Mouse (Mus musculus) liver, embryonic 14.5 days (tissue): Measurements from ENCODE around the gene 4931428F04Rik. TPM values are rescaled to one million over a fixed set of nuclear protein-coding genes. Genes with fewer than 3 reads are reported as not detected.

Source experiments
- ATAC-seq: fragments of 200-750 bp; cut with Nextera tagmentation; 2 replicates; pipeline ENCODE4 v1.8.0; 2017; ENCODE audit warnings: moderate number of reproducible peaks, mild to moderate bottlenecking, moderate library complexity; ENCODE audit not compliant: insufficient read depth
- DNase-seq, 3 experiments: peaks; one replicate each; pipeline ENCODE4 v3.0.0-alpha.2; 2012 to 2013; ENCODE audit warnings: low read depth in 3 of 3, low spot score in 3 of 3
- H3K27ac ChIP-seq: fragments of 300-500 bp; sonication (generic); 2 replicates; pipeline ENCODE4 v1.5.1; 2014; ENCODE audit warnings: moderate library complexity, mild to moderate bottlenecking, control low read depth, inconsistent platforms
- H3K27me3 ChIP-seq: fragments of 300-500 bp; sonication (generic); 2 replicates; pipeline ENCODE4 v1.6.1; 2014; ENCODE audit warnings: mild to moderate bottlenecking, low read length, moderate library complexity; ENCODE audit not compliant: control insufficient read depth, insufficient read depth
- H3K36me3 ChIP-seq: fragments of 300-500 bp; sonication (generic); replicated peaks from 2 replicates; pipeline ENCODE4 v1.6.1; 2014; ENCODE audit warnings: low read depth; ENCODE audit not compliant: control insufficient read depth, insufficient read depth
- H3K4me1 ChIP-seq, 2 experiments: fragments of 200-500 bp in 1 of 2; fragments of 300-500 bp in 1 of 2; sonication (generic) in 1 of 2; replicated peaks; 2 replicates each; pipeline ENCODE4 v1.6.1; 2012 to 2014; ENCODE audit warnings: antibody characterized with exemption in 1 of 2, inconsistent platforms in 1 of 2, low read length in 1 of 2; ENCODE audit not compliant: control insufficient read depth in 2 of 2, insufficient read depth in 2 of 2
- H3K4me2 ChIP-seq: fragments of 300-500 bp; sonication (generic); 2 replicates; pipeline ENCODE4 v1.6.1; 2014; ENCODE audit warnings: low read depth, mild to moderate bottlenecking, control low read depth, moderate library complexity
- H3K4me3 ChIP-seq, 2 experiments: fragments of 200-500 bp in 1 of 2; fragments of 300-500 bp in 1 of 2; sonication (generic) in 1 of 2; 2 replicates each; pipeline ENCODE4 v1.5.1; 2012 to 2014; ENCODE audit warnings: low read depth in 2 of 2, low read length in 2 of 2, mild to moderate bottlenecking in 2 of 2, control low read depth in 1 of 2, inconsistent platforms in 1 of 2, moderate library complexity in 1 of 2; ENCODE audit not compliant: insufficient read depth in 1 of 2
- H3K9ac ChIP-seq: fragments of 300-500 bp; sonication (generic); replicated peaks from 2 replicates; pipeline ENCODE4 v1.6.1; 2014; ENCODE audit warnings: mild to moderate bottlenecking, control low read depth, moderate library complexity
- H3K9me3 ChIP-seq: fragments of 300-500 bp; sonication (generic); 2 replicates; pipeline ENCODE4 v1.6.1; 2016; ENCODE audit warnings: low read length, mixed read lengths; ENCODE audit not compliant: control insufficient read depth
- CTCF ChIP-seq: IDR thresholded peaks from 2 replicates; pipeline ENCODE4 v1.5.1; 2016; ENCODE audit warnings: antibody characterized with exemption, low read depth, control low read depth
- EP300 ChIP-seq: IDR thresholded peaks from 2 replicates; pipeline ENCODE4 v1.6.1; 2016; ENCODE audit warnings: antibody characterized with exemption, low read depth
- WGBS: fragments of 180-500 bp; shearing (Covaris S2); extraction: QIAGEN DNeasy Blood & Tissue Kit; methylation state at CpG from one replicate; pipeline ENCODE4 v1.1.7; 2014; ENCODE audit not compliant: insufficient replicate concordance; 5-methylcytosine and 5-hydroxymethylcytosine counted together
- polyA plus RNA-seq, 2 experiments: library from polyadenylated mRNA; depleted of rRNA in 1 of 2; stranded (reverse) in 1 of 2; unstranded in 1 of 2; fragments of >200 nt; fragmentation: Nextera tagmentation in 1 of 2; extraction: Ambion mirVana in 1 of 2; gene quantifications; 2 replicates each; pipeline versions ENCODE4 v1.2.1 to v1.2.3; 2012 to 2014

Gene 4931428F04Rik
- polyA plus RNA-seq, 2 experiments, result 0.62 to 1.3 TPM

DNA sequence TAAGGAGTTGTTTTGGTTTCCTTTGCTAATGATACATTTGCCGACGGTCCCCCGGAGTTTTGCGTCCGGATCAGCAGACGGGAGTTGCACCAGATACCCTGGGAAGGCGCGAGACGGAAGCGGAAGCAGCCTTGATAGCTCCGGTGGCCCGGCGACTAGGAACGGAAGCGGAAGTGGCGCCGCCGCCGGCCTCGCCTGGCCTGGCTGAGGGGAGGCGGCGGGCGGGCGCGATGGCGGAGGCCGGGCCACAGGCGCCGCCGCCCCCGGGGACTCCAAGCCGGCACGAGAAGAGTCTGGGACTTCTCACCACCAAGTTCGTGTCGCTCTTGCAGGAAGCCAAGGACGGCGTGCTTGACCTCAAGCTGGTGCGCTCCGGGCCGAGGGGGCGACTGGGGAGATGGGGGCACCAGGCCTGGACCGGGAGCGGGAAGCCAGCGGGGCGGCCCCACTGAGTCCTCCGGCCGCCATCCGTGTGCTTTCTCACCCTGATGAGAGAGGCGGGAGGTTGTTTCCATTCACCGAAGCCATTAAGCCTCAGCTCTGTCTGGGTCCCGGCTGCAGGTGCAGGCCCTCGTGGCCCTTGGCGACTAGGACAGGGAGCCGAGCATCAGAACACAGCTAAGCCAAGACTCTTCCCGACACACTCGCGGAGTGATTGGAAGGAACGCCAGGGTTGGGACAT is 8.0 kb upstream of the 4931428F04Rik start, which contains the start of gene E2f4:
Gene E2f4 (plus strand): TSS at position 153 of the 682 bp plus-strand sequence.
- DNase-seq (peak; percentile 84 to 86 (median 86)), ATAC-seq (peak; percentile 72)
- Histone ChIP-seq H3K36me3 (peaks cover 40% of the 10 kb centered on the region), H3K4me3 (peak within 1 kb of the TSS; percentile 97 to 98), H3K27me3 (no peaks in the 10 kb centered on the region), H3K9ac (peak within 1 kb of the TSS; percentile 95), H3K9me3 (no peaks in the 10 kb centered on the region), H3K4me1 (peaks cover 38 to 46% of the 10 kb centered on the region in 2 experiments), H3K27ac (peak within 1 kb of the TSS; percentile 97), H3K4me2 (peak within 1 kb of the TSS; percentile 99)
- 0 out of 2 replicates have a peak, but pooled peaks have one; percentile 5 for TF ChIP-seq CTCF
- no peak; the same call in 1 of the 2 replicates for TF ChIP-seq EP300
- under 1% methylated on average over 58 of the region's 58 CpGs for WGBS

DNA sequence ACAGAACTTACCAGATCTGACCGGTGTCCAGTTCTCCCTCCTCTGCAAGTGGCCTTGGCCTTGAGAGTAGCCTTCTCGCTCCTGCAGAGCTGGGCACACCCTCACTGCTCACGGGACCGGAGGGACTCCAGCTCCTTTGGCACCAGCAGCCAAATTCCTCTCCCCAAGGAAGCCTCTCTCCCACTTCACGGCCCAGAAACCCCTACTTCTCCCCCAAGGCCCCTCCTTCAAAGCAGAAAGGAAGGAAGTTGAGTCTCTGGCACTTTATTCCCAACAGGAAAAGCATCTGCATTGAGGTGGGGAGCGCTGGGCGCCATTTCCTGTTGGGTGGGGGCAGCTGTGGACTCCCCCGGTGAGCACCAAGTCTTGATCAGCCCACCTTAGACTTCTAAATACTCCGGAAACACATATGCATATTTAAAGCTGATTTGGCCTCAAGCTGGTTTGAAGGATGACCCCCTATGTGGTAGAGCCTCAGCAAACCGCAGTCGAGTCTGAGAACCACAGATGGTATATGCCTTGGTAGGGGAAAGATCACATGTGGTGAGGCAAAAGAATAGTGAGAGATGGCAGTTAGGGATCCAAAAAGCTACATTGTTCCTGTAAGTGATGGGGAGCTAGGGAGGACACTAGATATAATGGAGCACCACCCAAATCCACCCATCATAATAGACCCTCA is 6.4 kb upstream of the 4931428F04Rik start, which contains the start of gene Exoc3l:
Gene Exoc3l (minus strand): TSS at position 207 of the 679 bp plus-strand sequence.
- peak within 1 kb of the TSS; percentile 97 to 98 for H3K4me3 ChIP-seq
- no peaks in the 10 kb centered on the region for H3K27me3 ChIP-seq
- H3K4me1 ChIP-seq, result peaks cover 25 to 33% of the 10 kb centered on the region in 2 experiments
- peak within 1 kb of the TSS; percentile 99 for H3K4me2 ChIP-seq
- peaks cover 24% of the 10 kb centered on the region for H3K36me3 ChIP-seq
- no peaks in the 10 kb centered on the region for H3K9me3 ChIP-seq
- no peak for TF ChIP-seq EP300
- no peak for TF ChIP-seq CTCF
- 25% methylated on average over 11 of the region's 11 CpGs for WGBS
- peak within 1 kb of the TSS; percentile 97 for H3K27ac ChIP-seq
- peak within 1 kb of the TSS; percentile 95 for H3K9ac ChIP-seq
- no peak for DNase-seq
- ATAC-seq, result no peak

DNA sequence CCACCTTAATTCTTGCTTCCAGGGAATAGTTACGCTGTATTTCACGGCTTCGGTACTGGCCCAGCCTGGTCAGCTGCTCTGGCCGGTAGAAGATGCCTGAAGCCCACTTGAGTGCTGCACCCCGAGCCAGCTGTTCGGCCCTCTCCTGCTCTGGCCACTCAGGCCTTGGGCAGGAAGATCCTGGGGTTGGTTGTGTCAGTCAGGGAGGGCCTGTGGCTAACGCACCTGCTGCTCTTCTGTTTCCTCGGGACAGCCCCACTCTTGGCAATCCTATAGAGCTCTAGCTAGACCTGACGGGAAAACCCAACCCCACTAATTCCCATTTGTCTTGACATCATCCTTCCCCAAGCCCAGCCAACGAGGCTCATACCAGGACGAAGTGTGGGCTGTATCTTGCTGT is 5.6 kb upstream of the 4931428F04Rik start:
- no peak for TF ChIP-seq CTCF
- no peak for TF ChIP-seq EP300
- Histone ChIP-seq H3K9ac (no peak overlapping the region), H3K27ac (no peak overlapping the region), H3K27me3 (peaks cover 6% of the 10 kb centered on the region), H3K9me3 (no peaks in the 10 kb centered on the region), H3K36me3 (peaks cover 16% of the 10 kb centered on the region), H3K4me2 (no peak overlapping the region), H3K4me3 (0 out of 4 replicates have a peak overlapping the region, but pooled peaks of 1 of the 2 experiments have one; percentile 4), H3K4me1 (peaks cover 18 to 27% of the 10 kb centered on the region in 2 experiments)
- DNase-seq (no peak), ATAC-seq (no peak)
- WGBS, result 54% methylated on average over 11 of the region's 11 CpGs

DNA sequence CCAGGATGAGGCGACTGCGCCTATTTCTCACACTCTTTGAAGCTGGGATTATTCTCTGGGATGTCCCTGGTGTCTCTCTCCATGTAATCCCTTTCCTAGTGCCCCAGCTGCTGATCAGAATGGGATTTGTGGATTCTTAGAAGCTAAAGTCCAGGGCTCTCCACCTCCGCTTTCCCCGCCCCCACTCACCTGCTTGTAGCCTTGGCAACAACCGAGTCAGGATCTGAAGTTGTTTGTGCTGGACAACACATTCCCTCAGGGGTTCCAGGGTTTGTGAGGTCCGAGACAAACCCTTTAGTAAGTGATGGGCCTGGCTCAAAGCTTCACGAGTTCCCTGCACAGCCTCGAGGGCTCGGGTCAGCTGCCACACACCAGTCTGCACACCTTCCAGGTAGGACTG is 5.1 kb upstream of the 4931428F04Rik start:
- peaks cover 18 to 29% of the 10 kb centered on the region in 2 experiments for H3K4me1 ChIP-seq
- H3K4me2 ChIP-seq, result 0 out of 2 replicates have a peak overlapping the region, but pooled peaks have one; percentile 6
- TF ChIP-seq EP300 (no peak), CTCF (no peak)
- ATAC-seq, result no peak
- WGBS, result 74% methylated on average over 9 of the region's 9 CpGs
- no peak for DNase-seq
- H3K27me3 ChIP-seq, result peaks cover 11% of the 10 kb centered on the region
- H3K36me3 ChIP-seq, result peaks cover 12% of the 10 kb centered on the region
- no peak overlapping the region for H3K27ac ChIP-seq
- no peak overlapping the region for H3K4me3 ChIP-seq
- no peaks in the 10 kb centered on the region for H3K9me3 ChIP-seq
- H3K9ac ChIP-seq, result no peak overlapping the region

DNA sequence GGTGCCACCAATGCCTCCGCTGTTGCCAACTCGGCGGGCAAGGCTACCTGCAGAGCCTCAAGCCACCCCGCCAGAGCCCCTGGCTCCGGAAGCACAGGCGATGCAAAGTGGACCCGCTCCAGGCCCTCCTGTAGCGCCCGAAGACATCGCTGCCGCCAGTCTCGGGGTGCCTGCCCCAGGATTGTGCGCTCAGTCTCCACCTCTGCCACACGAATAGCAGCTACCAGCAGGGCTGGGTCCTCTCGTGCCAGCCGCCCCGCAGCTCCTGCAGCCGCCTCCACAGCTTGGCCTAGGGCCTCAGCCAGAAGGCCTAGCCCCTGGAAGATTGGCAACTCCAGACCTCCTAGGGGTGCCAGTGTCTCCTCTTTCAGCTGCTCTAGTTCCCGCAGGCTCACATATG is 3.7 kb upstream of the 4931428F04Rik start:
- Histone ChIP-seq H3K27ac (no peak overlapping the region), H3K9ac (no peak overlapping the region), H3K4me3 (no peak overlapping the region), H3K4me1 (peaks cover 20 to 29% of the 10 kb centered on the region in 2 experiments), H3K36me3 (peaks cover under 1% of the 10 kb centered on the region; the same call in 1 of the 2 replicates), H3K27me3 (peaks cover 12% of the 10 kb centered on the region), H3K9me3 (no peaks in the 10 kb centered on the region), H3K4me2 (no peak overlapping the region)
- DNase-seq (no peak), ATAC-seq (no peak)
- WGBS, result 81% methylated on average over 19 of the region's 19 CpGs
- TF ChIP-seq EP300, result no peak
- no peak for TF ChIP-seq CTCF
